Mouse (Mus musculus): Measurements from ENCODE around the gene Cnih1.
"Not testable (repeated sequence)": the region's sequence is repeated elsewhere in the genome, so short reads cannot be mapped to it uniquely, and the experiment has no call there.

The Cnih1 gene

DNA sequence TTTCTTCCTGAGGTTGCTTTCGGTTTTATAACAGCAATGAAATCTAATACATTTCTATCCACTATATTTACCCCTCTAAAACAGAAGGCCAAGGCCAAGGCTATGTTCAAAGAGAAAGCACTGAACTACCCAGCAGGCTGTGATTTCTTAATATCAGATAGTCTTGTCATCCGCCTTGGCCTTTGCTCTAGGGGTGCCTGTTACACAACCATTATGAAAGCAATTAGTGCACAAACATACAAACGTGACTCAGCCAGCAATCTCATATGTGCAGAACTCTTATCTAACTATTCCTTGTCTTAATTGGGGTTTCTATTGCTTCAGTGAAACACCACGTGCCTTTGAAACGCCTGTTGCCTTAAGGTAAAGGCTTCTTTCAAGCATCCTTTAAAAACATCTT, 5.9 kb upstream of the Cnih1 start:
- in situ Hi-C loops (cut with MboI; ENCODE audit: unreplicated experiment in 2 of 2): no loop called here

DNA sequence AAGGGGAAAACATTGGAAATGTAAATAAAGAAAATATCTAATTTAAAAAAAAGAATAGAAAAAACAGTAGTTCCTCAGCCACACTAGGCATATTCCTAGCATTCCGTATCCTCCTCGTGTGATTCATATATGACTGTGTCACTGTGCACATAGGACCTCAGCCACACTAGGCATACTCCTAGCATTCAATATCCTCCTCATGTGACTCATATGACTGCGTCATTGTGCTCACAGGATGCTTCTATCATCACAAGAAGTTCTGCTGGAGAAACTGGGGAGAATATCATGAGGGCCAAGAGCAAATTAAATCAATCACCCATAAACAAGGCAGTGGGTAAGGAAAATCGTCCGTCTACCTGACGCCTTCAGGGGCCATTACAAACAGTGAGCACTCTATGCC, 2.5 kb upstream of the Cnih1 start:
- in situ Hi-C loops (cut with MboI; ENCODE audit: unreplicated experiment in 2 of 2): no loop called here

DNA sequence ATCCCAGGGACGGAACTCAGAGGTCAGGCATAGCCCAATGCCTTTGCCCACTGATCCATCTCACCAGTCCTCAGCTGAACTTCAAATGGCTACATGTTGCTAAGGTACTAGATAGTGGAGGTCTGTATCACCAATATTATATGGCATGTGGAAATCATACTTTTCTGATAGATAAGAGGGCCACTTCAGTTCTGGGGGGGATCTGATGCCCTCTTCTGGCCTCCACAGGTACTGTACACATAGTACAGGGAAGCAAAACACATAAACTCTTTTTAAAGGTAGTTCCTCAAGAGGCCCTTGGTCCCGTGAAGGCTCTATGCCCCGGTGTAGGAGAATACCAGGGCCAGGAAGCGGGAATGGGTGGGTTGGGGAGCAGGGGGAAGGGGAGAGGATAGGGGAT, 2.1 kb upstream of the Cnih1 start:
- in situ Hi-C loops (cut with MboI; ENCODE audit: unreplicated experiment in 2 of 2): no loop called here

DNA sequence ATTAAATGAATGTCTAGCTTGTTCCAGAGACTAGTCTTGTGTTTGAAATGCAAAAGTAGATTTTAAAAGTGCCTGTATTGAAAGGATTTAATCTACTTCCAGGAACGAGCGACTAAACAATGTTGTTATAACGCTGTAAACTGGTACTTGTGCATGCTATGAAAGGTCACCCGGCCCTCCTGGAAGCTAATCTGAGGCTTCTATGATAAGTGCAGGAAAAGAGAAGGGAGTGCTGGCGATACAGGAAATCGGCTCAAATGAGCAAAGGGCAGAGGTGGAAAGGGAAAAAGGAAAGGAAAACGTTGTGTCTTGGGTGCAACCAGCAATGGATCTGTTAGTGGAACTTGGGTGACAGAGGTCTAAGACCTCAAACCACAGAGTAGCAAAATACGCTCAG, 292 bp upstream of the Cnih1 start:
- in situ Hi-C loops (cut with MboI; ENCODE audit: unreplicated experiment in 2 of 2): loop anchor here in 1 of 2 experiments (5.0 kb wide), 1 partner anchor 34 kb away; the partner anchor contains the start of gene Gmfb

DNA sequence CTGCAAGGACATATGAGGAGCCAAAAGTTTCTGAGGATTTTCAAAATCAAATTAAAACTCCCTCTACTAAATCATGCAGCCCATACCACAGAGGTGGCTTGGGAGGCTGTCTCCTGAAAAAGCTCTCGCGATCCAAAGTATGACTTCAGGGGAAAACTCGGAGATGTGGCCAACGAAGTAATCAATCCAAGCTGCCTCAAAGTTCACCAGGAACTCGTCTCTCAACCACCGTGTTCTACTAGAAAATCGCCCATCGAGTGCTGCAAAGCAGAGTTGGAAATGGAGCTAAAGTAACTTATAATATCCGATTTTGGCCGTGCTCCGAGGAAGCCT, 791 bp downstream of the Cnih1 start:
- in situ Hi-C loops (cut with MboI; ENCODE audit: unreplicated experiment in 2 of 2): loop anchor here in 1 of 2 experiments (5.0 kb wide), 1 partner anchor 35 kb away; the partner anchor contains the start of gene Gmfb

DNA sequence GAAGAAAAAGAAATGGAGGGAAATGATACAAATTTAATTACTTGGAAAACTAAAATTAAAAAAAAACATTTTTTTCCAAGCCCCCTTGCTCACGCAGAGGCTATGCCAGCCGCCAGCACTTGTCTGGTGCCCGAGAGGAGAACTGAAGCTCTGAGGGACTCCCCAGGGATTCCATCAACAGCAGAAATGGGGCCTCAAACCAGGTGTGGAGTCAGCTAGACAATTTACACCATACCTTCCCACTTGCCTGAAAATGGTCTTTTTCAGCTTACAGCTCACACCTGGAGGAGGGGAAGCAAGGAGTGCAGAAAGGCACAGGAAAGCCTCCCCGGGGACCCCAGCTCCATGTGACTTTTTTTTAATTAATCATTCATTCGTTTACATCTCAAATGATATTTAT, 3.0 kb downstream of the Cnih1 start:
- in situ Hi-C loops (cut with MboI; ENCODE audit: unreplicated experiment in 2 of 2): loop anchor here in 1 of 2 experiments (5.0 kb wide), 1 partner anchor 37 kb away; the partner anchor contains the start of gene Gmfb

DNA sequence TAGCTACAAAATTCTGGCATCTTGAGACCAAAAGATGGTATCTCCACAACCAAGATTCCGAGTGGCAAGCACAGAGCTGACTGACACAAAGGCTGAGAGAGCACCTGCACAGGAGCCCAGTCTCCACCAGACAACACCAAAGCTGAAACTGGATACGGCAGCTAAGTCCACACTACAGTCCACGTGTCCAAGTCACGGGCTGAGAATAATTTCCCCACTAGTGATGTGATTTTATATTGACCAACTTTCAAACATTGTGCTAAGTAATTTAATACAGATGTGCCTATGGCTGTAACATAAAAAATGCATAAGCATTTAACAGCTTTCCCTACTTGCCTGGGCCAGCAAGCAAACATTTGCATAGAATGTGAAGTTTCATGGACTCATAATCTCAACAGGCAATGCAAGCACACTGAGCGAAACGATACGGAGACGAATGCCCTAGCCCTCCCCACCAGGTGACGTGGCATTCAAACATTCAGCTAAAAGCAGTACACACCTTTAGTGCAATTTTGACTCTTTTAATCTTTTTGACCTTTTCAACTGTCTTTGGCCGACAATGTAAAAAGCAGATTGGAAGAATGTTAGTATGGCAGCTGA, 4.8 kb downstream of the Cnih1 start:
- in situ Hi-C loops (cut with MboI; ENCODE audit: unreplicated experiment in 2 of 2): no loop called here

DNA sequence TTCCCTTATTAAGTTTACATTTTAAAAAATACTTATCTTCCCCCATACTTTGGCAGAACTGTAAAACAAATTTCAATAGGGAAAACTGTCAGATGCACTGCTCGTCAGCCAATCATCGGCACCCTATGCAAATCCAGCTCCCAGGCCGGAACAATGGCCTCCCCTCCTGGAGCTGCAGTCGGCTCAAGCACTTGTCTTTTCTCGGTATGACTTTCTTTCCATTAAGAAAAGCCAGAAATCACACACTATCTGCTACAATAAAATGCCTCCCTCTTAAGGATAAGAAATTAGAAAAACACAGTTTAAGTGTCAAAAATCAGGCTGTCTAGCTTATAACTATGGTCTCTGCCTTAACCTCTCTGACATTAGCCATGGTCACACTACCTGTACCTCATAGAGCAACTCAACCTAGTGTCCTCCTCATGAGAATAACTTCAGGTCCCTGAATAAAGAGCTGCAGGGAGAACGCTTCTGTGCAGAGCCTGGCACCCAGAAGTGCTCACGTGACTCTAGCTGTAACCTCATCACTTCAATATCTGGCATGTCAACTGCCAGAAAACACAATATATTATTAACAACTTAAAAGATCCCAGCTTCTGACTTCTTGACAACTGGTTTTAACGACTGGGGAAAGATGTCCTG, 5.9 kb downstream of the Cnih1 start:
- in situ Hi-C loops (cut with MboI; ENCODE audit: unreplicated experiment in 2 of 2): no loop called here

DNA sequence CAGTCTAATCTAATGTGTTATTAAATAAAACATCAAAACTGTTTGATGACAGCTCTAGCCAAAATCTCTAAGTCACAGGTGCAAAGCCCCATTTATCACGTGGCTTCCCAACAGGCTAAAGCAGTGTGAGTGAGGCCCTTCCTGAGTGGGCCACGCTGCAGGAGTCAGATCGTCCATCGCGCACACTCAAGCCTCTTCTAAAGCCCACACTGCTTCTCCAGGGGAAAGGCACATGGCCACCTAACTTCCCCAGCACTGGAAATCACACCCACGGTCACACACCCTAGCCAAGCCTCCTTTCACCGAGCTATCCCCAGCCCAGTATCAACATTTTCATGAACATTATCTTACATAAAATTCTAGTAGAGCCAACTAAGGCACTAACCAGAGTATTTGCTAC, 7.1 kb downstream of the Cnih1 start:
- in situ Hi-C loops (cut with MboI; ENCODE audit: unreplicated experiment in 2 of 2): no loop called here

DNA sequence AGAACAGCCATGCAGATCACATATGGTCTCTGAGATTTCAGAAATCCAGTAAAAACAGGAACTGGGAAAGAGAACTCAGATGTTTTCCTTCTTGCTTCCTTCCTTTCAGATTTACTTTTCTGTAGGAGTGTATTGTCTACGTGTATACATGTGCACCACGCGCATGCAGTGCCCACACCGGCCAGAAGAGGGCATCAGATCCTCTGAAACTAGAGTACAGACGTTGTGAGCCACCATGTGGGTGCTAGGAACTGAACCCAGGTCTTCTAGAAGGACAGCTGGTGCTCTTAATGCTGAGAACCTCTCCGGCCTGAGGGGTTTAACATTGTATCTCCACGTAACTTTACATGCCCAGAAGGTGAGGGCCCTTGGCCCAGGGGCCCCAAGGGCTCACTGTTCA, 9.0 kb downstream of the Cnih1 start:
- in situ Hi-C loops (cut with MboI; ENCODE audit: unreplicated experiment in 2 of 2): no loop called here

DNA sequence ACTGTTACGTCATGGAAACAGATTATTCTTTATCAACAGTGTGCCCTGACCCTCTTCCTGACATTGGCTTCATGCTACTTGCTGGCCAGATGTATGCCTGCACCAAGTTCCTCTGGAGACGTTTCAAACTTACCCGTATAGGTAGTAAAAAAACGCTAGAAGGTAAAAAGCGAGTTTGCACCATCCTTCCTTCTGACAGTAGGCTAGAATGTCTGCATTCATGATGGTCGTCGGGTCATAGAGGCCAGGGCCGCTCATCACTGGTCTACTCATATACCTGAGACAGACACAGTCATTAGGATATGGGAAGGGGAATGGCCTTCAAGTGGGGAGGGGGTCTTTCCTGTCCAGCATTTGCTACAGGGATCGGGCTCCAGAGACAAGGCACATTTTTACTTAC, 9.5 kb downstream of the Cnih1 start:
- in situ Hi-C loops (cut with MboI; ENCODE audit: unreplicated experiment in 2 of 2): no loop called here

DNA sequence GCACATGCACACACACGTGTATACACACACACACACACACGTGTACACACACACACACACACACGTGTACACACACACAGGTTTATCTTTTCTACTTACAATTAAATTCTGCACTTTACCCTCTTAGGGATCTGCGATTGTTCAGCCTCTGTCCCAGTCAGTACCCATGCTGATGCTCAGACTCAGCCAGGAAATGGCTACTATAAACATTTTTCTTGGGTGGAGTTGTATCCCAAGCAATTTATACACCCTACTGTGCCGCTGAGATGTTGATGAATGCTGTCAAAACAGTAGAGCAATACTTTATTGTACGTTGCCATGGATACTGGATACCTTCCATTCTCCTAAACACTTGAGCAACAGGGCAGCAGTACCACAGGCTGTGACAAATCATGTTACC, 18.2 kb downstream of the Cnih1 start:
- in situ Hi-C loops (cut with MboI; ENCODE audit: unreplicated experiment in 2 of 2): no loop called here

DNA sequence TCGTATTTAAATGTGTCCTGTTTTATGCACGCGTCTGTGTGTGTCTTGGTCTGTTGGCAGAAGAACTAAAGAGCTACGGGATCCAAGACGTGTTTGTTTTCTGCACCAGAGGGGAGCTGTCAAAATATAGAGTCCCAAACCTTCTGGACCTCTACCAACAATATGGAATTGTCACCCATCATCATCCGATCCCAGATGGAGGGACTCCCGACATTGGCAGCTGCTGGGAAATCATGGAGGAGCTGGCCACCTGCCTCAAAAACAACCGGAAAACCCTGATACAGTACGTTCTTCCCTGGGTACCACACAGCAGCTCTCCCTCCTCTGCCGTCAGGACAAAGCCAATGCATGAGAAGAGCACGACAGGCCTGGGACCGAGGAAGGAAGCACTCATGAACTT, 21.1 kb downstream of the Cnih1 start:
- in situ Hi-C loops (cut with MboI; ENCODE audit: unreplicated experiment in 2 of 2): loop anchor here in 1 of 2 experiments (10.0 kb wide), 1 partner anchor 318 kb away; no protein-coding TSS in a partner anchor

DNA sequence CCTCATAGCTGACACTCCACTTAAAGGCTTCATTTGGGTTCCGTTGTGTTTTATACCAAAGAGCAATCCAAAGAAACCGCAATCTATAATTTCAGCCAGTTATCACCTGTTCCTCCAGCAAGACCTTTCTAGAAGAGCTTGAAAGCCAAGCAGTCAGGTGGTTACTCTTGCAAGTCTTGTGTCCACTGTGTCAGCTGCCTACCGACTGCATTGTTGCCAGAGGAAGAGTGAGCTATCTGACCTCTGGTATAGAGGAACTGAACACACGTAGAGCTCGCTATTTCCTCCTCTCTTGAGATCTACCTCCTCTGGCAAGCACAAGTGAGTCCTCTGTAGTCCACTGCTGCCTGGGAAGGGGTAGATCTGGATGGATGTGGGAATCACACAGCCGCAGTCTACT, 27.0 kb downstream of the Cnih1 start:
- in situ Hi-C loops (cut with MboI; ENCODE audit: unreplicated experiment in 2 of 2): loop anchor here in 1 of 2 experiments (10.0 kb wide), 1 partner anchor 324 kb away; no protein-coding TSS in a partner anchor

DNA sequence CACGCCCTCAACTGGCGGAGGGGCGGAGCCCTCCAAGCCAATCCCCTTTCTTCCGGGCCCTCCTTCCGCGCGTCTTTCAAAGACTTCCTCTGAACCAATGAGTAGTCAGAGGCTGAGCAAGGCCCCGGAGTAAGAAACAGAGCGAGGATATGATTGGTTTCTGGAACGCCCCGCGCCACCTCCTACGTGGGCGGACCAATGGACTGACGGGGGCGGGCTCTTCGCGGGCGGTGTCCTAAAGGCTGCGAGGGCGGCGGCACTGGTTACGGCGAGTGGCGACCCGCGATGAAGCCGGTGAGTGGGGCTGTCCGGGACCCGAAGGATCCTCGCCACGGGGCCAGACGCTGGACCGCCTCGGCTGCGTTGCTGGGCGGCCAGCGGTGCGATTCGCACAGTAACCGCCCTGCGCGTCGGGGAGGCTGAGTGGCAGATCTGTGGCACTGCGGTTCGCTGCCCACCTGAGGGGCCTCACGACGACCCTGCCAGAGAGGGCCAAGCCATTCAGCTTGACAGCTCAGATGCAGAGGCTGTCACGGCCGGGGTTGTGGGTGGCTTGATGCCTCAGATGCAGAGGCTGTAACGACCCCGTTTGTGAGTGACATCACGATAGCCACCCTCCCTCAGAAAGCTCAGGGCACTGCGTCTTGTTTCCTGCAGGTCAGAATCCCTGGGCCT, 27.7 kb downstream of the Cnih1 start, which contains the start of gene Cdkn3:
Gene Cdkn3, plus strand, starts transcription at position 187 of the 675 bp plus-strand sequence.
- in situ Hi-C loops (cut with MboI; ENCODE audit: unreplicated experiment in 2 of 2): loop anchor here in 1 of 2 experiments (10.0 kb wide), 1 partner anchor 324 kb away; no protein-coding TSS in a partner anchor

DNA sequence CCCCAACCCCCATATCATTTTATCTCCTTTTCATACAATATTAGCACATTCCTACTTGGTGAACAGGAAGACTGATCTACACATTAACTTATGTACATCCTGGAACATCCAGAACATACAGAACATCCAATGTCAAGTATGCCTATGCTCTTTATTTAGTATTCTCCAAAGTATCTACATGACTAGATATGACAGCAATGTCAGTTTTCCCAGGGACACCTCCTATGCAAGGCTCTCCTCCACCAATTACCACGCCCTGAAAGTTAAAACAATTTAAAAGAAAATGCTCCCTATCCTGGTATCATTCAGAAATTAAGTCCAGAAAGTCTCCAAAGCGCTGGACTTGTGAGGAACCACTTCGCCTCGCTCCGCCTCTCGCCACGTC, 28.2 kb downstream of the Cnih1 start:
- in situ Hi-C loops (cut with MboI; ENCODE audit: unreplicated experiment in 2 of 2): loop anchor here in 1 of 2 experiments (10.0 kb wide), 1 partner anchor 325 kb away; no protein-coding TSS in a partner anchor

DNA sequence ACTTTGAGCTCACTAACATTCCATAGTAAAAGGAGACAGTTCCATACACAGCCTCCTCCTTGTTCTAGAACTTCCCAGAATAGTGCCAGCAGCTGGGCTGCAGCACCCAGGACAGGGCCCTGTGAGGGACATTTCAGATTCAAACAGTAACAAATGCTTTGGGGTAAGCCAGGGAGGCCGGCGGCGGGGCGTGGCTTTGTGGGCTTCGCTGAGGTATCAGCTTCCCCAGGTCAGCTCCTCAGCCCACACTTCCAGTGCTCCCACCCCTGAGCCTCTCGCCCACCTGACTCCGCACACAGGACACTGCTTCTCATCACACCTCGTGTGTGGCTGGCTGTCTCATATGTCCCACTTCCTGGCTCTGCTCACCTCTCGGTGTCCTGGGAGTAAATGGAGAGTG, 30.5 kb downstream of the Cnih1 start:
- in situ Hi-C loops (cut with MboI; ENCODE audit: unreplicated experiment in 2 of 2): no loop called here

DNA sequence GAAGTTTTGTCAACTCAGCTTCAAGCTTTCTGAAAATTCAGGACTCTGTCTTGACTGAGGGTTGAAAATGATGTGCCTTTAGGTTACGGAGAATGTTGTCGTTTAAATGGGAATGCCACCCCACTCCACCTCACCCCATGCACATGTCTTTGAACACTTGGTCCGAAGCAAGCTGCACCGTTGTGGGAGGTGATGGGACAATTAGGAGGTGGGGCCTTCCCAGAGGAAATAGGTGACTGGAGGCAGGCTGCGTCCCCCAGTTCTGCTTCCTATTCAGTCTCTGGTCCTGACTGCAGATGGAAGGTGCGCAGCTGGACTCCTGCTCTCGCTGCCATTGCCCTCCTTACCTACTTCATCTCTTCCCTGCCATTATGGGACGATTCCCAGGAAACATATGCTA, 32.4 kb downstream of the Cnih1 start:
- in situ Hi-C loops (cut with MboI; ENCODE audit: unreplicated experiment in 2 of 2): no loop called here

DNA sequence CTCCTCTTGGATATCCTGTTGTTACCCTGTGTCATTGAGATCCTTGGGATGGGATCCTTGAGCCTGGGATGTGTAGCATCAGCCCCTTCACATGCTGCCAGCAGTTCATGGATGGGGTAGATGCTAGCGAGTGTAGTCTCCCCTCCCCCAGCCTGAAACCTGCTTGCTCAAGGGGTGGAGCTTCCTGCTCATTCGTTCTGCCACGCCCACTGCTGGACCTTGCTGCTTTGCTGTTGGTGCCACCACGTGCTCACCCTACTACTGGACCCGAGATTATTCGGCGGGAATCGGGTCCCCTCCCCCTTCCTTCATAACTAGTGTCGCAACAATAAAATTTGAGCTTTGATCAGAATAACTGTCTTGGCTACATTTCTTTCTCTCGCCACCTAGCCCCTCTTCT, 33.8 kb downstream of the Cnih1 start:
- in situ Hi-C loops (cut with MboI; ENCODE audit: unreplicated experiment in 2 of 2): not testable (repeated sequence)

DNA sequence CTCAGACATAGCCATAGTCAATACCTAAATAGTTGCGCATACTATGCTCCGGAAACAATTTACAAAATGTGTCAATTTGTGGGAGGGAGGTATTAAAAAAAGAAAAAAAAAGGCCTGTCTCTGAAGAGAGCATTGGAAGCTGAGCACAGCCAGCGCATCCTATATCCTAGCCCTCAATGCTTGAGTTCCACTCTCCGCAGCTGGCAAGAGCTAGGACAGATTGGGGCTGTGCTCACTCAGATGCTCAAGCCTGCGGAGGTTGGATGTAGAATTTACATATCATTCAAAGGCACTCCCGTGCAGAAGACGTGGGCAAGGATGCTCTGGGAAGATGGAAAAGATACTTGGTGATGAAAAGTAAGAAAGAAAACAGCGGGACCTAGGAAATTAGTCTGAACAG, 42.8 kb downstream of the Cnih1 start:
- in situ Hi-C loops (cut with MboI; ENCODE audit: unreplicated experiment in 2 of 2): no loop called here

DNA sequence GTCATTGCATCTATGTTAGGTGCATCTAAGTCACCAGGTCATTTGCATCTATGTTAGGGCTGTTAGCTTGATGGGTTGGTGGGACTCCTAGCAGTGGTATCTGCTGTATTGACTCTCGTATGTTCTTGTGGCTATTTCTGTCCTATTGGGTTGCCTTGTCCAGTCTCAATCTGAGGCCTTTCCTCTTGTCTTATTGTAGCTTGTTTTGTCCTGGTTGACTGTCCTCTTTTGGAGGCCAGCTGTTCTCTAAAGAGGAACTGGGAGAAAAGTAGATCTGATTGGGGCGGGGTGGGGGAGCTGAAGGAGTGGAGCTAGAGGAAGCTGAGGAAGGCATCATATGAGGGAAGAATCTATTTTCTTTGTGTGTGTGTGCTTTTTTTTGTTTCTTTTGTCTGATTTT, 45.5 kb downstream of the Cnih1 start:
- in situ Hi-C loops (cut with MboI; ENCODE audit: unreplicated experiment in 2 of 2): no loop called here

DNA sequence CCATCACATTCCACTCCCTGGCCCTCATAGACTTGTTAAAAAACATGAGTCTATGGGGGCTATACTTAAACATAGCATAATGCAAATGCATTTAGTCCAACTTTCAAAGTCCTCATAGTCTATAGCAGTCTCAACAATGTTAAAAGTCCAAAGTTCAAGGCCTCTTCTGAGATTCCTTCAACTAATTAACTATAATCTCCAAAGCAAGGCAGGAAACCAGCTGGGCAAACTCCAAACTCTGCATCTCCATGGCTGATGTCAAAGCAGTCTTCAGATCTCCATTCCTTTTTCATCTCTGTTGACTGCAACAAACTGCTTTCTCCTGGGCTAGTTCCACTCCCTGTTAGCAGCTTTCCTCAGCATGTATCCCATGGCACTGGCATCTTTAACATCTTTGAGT, 50.9 kb downstream of the Cnih1 start:
- in situ Hi-C loops (cut with MboI; ENCODE audit: unreplicated experiment in 2 of 2): not testable (repeated sequence)
